Mouse (Mus musculus) NIH3T3 (cell line): Measurements from ENCODE around the gene Krt80.
"Not testable (repeated sequence)": the region's sequence is repeated elsewhere in the genome, so short reads cannot be mapped to it uniquely, and the experiment has no call there.

Experiments
- DNase-seq: peaks from one replicate; pipeline ENCODE4 v3.0.0-alpha.2; 2012; ENCODE audit warnings: low read depth

Krt80 gene

GRCm38 (mm10) chr15:101352047-101352446 is 17.9 kb downstream of the Krt80 start:
- no peak for DNase-seq

DNA sequence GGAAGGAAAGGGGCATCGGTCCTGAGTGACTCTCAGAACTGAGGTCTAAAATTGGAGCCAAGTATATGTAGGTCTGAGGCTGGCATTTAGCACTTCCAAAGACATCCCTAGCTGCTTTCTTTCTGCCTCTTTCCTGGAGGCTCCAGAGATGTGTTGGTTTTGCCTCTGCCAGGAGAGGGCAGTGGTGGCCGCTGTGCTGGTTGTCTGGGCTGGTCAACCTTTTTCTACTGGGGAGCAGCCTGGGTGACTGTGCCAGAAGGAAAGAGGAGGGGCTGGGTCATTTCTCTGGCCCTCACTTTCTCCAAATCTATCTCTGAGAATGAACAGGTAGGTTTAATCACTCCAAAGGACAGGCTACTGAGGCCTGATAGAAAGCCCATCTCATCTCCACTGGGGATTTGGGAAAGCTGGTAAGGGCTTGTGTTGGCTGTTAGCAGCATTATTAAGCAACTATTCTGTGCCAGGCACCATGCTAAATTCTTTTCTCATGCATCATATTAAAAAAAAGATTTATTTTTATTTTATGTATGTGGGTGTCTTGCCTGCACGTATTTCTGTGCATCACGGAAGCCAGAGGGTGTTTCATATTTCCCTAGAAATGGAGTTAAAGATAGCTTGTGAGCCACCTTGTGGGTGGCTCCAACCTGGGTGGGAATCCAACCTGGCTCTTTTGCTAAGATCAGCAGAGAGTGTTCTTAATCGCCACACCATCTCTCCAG is 28.0 kb downstream of the Krt80 start:
- peak; percentile 93 for DNase-seq

GRCm38 (mm10) chr15:101339537-101339936 is 30.4 kb downstream of the Krt80 start:
- peak; percentile 96 for DNase-seq

DNA sequence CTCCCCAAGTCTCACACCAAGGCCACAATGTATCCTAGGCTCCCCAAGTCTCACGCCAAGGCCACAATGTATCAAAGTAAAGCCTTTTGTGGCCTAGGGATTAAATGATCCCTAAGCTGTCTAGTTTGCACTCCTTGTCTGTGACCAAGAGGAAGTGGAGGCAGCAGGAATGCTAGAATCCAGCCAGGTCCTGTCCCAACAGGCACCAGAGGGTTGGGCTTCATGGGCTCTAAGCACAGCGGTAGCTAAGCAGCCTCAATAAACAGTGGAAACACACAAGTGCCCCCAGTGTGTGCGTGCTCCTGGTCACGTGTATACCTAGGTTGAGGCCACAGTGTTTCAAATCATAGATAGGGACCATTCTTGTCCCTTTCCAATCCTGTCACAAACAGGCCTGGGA is 31.6 kb downstream of the Krt80 start:
- peak; percentile 20 for DNase-seq

DNA sequence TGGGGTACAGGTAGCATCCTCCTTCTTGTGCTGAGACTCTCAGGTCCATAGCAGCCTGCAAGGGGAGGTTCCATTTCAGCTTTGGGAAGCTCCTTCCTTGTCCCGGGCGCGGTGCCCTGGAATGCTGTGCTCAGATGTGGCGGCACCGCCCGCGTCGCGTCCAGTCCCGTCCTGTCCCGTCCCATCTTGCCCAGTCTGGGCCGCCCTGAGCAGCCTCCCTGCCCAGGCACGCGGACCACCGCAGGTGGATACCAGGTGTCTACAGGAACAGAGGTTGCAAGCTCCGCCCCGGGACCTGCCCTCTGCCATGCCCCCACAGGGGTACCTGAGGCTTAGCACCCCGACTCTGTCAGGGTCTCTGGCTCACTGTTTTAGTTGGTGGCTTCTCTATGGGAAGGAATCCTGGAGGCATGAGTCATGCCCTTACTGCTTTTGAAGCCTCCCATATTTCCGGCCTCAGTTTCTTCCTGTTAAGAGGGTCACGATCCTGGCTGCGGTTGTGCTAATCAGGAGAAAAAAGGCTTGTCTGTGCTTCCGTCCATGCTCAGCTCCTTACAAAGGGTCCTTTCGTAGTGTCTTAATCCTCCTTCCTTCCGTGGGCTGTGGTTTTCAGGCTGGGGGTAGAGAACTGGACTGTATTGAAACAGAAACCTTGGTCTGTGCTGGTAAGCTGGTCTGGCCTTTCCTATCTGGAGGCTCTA is 33.3 kb downstream of the Krt80 start:
- DNase-seq, result no peak

- DNase-seq, result no peak
Observed at GRCm38 (mm10) chr15:101333648-101334047, 36.3 kb downstream of the Krt80 start.

GRCm38 (mm10) chr15:101333165-101333564 is 36.8 kb downstream of the Krt80 start:
- DNase-seq, result no peak

GRCm38 (mm10) chr15:101332370-101332769 is 37.6 kb downstream of the Krt80 start:
- DNase-seq, result no peak

DNA sequence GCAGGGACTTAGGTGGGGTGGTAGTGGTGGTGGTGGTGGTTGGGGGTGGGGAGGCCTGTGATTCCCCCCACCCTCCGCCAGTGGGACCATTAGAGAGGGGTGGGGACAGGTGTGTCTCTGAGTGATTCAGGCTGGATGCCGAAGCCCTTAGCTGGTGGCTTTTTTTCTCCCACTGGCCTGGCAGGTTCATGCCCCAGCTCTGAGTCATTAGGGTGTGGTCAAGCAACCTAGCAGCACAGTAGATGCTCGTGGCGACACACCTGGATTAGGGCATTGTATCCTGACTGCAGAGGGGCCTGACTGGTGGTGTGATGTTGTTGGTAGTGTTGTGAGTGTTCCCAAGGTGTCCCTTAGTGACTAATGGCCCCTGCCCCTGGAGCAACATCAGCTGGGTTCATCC is 38.9 kb downstream of the Krt80 start:
- no peak for DNase-seq

GRCm38 (mm10) chr15:101329564-101329892 is 40.4 kb downstream of the Krt80 start:
- peak; percentile 67 for DNase-seq

- DNase-seq, result no peak
Observed at GRCm38 (mm10) chr15:101328876-101329563, 40.9 kb downstream of the Krt80 start.

DNA sequence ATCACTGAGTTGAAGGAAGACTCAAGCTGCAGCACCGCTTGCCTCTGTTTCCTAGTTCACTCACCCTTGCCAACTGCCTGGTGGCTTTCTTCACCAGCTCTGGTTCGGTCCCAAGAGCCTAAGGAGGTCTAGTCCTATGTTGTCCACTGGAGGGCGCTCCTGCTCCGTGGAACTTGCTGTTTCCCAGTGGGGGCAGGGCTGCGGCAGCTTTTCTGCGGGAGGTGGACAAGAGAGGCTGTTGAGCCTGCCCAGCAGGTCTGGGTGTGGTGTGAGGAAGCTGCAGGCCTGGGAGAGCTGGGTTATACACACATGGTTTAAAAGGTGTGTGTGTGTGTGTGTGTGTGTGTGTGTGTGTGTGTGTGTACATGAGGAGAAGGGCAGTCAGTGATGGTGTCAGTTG is 42.7 kb downstream of the Krt80 start:
- peak; percentile 96 for DNase-seq

DNA sequence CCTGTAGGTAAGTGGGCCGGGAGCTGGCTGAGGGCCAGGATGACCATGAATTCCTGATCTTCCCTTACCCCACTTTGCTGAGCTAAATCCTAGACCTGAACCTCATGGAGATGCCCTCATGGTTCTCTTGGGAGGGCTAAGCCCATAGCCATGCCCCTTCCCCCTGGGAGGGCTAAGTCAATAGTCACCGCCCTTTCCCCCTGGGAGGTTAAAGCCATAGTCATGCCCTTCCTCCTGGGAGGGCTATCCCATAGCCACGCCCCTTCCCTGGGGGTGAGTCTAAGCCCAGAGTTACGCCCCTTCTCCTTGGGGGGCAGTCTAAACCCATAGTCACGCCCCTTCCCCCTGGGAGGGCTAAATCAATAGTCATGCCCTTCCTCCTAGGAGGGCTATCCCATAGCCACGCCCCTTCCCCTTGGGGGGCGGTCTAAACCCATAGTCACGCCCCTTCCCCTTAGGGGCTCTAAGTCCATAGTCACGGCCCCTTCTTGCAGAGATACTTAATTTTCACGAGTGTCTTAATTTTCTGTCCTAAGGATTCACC is 43.9 kb downstream of the Krt80 start:
- DNase-seq, result no peak

DNA sequence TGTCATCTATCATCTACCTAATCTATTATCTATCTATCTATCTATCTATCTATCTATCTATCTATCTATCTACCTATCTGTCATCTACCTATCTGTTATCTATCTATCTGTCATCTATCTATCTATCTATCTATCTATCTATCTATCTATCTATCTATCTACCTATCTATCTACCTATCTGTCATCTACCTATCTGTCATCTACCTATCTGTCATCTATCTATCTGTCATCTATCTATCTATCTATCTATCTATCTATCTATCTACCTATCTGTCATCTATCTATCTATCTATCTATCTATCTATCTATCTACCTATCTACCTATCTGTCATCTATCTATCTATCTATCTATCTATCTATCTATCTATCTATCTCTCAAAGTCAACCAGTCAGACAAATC is 45.6 kb downstream of the Krt80 start:
- not testable (repeated sequence) for DNase-seq

DNA sequence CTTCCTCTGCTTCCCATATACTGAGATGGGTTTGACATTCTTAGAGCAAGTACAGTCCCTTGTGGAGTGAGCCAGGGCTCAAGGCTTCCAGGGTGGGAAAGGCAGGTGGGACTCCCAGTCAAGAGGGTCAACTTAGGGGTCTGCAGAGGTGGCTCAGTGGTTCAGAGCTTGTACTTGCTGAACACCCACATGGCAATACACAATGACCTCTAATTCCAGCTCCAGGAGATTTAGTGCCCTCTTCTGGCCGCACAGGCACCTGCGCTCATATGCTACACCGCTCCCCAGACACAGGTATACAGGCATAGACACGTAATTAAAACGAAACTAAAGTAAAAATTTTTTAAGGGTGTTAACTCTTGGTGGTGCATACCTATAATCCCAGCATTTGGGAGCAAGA is 46.5 kb downstream of the Krt80 start:
- DNase-seq, result no peak

- DNase-seq, result no peak
Observed at GRCm38 (mm10) chr15:101322640-101323039, 47.3 kb downstream of the Krt80 start.

GRCm38 (mm10) chr15:101322106-101322505 is 47.9 kb downstream of the Krt80 start:
- no peak for DNase-seq

DNA sequence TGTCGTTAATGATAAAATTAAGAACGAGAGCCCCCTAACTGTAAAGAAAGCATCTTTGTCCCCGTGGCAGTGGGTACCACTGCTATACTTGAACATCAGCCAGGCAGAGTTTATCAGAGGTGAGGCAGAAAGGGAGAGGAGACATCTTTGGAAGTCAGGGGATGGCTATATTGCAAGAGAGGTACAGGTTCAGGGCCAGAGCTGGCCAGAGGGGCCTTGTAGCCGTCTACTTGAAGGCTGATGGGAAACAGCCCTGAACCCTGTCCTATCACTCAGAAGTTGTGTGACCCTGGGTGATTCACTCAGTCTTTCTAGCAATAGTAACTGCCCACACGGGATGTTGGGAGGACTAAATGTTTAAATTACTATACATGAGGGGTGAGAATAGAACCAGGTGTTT is 48.8 kb downstream of the Krt80 start:
- DNase-seq, result no peak

DNA sequence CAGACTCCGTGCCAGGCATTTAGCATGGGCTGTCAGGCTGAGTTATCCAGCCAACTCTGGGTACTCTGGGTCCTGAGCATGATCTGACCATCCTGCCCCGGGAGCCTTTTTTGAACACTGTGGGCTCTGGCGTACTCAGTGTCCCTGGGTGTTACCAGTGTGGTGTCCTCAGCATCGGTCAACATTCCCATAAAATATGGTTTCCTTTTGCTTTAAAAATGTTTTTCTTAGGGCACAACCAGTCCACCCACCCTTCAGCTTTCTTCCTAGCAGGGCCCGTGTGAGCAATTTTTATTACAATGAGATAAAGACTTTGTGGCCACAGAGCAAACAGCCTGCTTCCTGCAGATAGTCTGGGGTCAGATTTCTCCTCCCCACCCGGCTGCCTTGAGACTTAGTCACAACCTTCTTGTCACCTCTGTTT is 49.3 kb downstream of the Krt80 start:
- DNase-seq, result no peak

DNA sequence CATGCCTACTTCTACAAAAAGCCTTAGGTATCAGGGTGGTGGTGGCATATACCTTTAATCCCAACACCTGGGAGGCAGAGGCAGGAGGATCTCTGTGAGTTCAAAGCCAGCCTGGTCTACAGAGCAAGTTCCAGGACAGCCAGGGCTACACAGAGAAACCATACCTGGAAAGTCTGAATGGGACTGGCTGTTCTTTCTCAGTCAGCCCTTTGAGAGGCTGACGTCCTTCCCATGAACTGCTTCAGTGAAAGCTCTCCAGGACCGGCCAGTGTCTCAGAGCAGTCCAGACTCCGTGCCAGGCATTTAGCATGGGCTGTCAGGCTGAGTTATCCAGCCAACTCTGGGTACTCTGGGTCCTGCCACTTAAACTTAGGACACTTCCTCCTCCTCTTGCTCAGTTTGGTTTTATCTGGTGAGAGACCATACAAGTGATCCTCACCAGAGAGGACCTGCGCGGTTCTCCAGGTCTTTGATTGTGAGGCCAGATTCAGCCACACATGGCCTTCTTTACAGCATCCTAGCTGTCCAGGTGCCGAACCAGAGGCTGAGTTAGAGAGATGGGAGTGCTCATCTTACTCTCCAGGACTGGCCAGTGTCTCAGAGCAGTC is 49.8 kb downstream of the Krt80 start:
- DNase-seq, result no peak

DNA sequence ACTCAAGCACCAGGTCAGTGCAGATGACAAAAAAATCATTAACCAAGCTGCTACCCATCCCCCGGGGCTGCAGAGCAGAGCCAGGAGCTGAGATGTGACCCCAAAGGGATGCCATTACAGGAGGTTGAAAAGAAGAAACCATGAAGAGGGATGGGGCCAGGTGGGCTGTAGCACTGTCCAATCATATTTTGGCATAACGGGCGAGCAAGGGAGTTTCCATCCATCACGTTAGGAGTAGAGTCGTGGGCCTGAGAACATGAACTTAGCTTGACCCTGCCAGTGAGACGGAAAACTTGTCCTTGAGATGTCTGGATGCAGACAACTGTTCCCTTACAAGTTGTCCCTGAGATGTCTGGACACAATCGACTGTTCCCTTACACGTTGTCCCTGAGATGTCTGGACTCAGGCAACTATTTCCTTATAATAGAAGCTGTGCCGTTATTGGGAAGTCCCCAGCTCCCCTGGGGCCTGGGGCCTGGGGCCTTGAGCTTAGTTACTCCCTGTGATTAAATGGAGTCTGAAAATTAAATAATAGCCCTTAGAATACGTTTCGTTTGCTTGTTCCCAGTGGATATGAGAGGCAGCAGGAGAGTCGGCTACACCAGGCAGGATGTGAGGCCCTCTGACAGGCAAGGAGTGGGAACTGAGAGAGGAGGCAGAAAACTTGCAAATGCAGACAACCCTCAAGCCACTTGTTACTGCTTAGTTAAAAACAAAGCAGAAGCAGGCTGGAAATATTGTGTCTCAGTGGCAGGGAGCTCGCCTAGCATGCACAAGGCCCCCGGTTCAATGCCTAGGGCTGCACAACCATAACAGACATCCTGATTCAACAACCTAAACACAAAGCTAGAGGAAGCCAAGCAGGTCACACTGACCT is 50.8 kb downstream of the Krt80 start:
- DNase-seq, result no peak
